Mouse (Mus musculus): ENCODE data around the gene Ptgfr. TPM values are rescaled to one million over a fixed set of nuclear protein-coding genes. Genes with fewer than 3 reads are reported as not detected.

Ptgfr gene
- polyA plus RNA-seq (2016; fragmentation: Nextera tagmentation; extraction: Ambion mirVana), result 0.22 and 0.41 TPM in 2 replicates

DNA sequence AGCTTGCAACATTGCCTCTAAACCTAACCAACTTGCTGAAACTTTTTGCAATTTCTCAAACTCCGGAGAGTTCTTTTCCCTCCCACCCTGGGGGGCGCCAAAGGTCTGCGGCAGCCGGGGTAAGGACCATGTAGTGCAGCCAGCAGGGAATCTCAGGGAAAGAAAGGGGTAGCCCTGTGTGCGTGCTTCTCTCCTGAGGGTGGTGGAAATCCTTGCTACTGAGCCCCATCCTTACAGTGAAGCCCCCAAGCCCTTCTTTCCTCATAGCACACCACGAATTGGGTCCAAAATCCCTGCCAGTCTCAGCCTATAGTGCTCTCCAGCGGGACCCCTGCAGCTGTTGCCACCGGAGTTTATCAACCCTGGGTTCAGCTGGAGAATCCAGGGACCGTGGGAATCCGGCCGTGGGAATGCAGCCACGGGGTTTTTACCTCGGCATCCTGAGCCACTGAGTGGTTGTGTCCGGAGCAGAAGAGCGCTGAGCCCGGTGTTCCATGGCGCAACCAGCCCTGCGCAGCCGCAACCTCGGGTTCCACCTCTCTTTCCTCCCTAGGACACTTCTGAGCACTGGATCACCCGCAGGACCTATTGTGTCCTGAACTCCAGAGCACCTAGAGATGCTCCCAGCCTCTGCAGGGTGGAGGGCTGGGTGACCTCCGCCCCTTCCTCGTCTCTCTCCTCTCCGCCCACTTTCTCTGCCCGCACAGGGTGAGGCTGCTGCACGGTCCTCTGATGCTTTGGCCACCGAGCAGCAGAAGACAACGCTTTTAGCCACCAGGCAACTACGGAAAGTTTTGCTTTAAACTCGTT is at the start of gene Ptgfr:
Gene Ptgfr, minus strand, starts transcription at position 760 of the 810 bp plus-strand sequence.
- no peaks in the 10 kb centered on the region for H3K4me1 ChIP-seq
- peak within 1 kb of the TSS; percentile 62 for H3K4me2 ChIP-seq
- H3K4me3 ChIP-seq, result peak within 1 kb of the TSS; percentile 32
- H3K27me3 ChIP-seq (replicated peaks), result peaks cover 21% of the 10 kb centered on the region; the same call in 1 of the 2 replicates
- no peaks in the 10 kb centered on the region for H3K36me3 ChIP-seq
- H3K27ac ChIP-seq, result no peak within 1 kb of the TSS
- H3K9ac ChIP-seq, result no peak within 1 kb of the TSS
- 5% methylated on average over 30 of the region's 30 CpGs for WGBS (ENCODE audit: insufficient replicate concordance)
- no peak for ATAC-seq
- H3K9me3 ChIP-seq (replicated peaks), result no peaks in the 10 kb centered on the region

DNA sequence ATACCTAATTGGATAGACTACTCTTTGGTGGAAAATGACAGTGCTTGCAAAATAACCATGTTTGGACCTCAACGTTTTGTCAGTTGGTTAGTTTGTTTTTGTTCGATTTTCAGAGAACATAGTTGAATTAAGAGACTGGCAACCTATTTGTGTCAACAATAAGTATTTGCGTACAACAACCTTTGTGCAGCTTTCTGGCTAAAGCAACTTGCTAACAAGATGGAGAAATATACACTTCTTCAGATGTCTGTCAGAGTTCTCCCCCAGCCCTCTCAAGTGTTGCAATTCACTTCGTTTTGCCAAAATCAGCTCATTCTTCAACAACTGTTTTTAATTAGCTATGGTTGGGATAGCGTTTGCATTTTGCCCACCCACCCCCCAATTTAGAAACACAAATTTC is 46.5 kb upstream of the Ptgfr start:
- Histone ChIP-seq H3K4me3 (no peak overlapping the region), H3K27me3 (replicated peaks) (no peaks in the 10 kb centered on the region), H3K4me1 (no peaks in the 10 kb centered on the region), H3K9ac (no peak overlapping the region), H3K27ac (no peak overlapping the region), H3K36me3 (no peaks in the 10 kb centered on the region), H3K4me2 (no peak overlapping the region), H3K9me3 (replicated peaks) (no peaks in the 10 kb centered on the region)
- no peak for ATAC-seq
- WGBS (ENCODE audit: insufficient replicate concordance), result 57% methylated on average over 5 of the region's 5 CpGs

DNA sequence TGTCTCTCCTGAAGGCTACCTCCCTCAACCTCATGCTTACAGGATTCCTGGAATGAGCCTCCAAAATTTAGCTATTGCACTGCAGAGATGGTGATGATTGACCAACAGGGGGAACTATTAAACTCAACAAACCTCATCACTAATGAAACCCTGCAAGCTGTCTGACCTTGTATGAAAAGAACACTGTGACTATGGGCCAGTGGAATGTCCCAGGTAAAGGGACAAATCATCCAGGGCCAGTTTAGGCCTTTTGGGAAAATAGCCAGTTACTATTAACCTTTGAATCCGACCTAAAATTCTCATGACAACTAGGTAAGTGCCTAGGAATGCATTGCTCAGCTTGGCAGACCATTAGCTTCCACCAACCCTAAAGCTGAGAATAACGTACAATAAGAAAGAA is 42.6 kb upstream of the Ptgfr start:
- Histone ChIP-seq H3K27ac (no peak overlapping the region), H3K4me3 (no peak overlapping the region), H3K4me2 (no peak overlapping the region), H3K27me3 (replicated peaks) (no peaks in the 10 kb centered on the region), H3K4me1 (no peaks in the 10 kb centered on the region), H3K9ac (no peak overlapping the region), H3K9me3 (replicated peaks) (no peaks in the 10 kb centered on the region), H3K36me3 (no peaks in the 10 kb centered on the region)
- 54% methylated on average over 2 of the region's 2 CpGs for WGBS (ENCODE audit: insufficient replicate concordance)
- no peak for ATAC-seq

DNA sequence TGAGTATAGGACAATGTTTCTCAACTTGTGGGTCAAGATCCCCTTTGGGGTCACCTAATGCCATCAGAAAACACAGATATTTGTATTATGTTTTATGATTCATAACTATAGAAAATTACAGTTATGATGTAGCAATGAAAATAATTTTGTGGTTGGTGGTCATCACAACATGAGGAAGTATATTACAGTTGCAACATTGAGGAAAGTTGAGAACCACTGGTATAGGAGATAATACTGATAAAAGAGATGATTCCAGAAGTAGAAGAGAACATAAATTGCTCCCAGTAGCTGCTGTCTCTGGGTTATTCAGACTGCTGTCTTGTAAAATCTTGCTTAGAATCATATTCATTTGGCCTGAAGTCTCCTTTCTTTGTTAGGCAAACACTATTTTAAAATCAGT is 31.5 kb upstream of the Ptgfr start:
- H3K4me2 ChIP-seq, result no peak overlapping the region
- no peak overlapping the region for H3K27ac ChIP-seq
- no peaks in the 10 kb centered on the region for H3K36me3 ChIP-seq
- no peak overlapping the region for H3K4me3 ChIP-seq
- H3K27me3 ChIP-seq (replicated peaks), result no peaks in the 10 kb centered on the region
- H3K9ac ChIP-seq, result no peak overlapping the region
- ATAC-seq, result no peak
- no peaks in the 10 kb centered on the region for H3K9me3 ChIP-seq (replicated peaks)
- H3K4me1 ChIP-seq, result no peaks in the 10 kb centered on the region

DNA sequence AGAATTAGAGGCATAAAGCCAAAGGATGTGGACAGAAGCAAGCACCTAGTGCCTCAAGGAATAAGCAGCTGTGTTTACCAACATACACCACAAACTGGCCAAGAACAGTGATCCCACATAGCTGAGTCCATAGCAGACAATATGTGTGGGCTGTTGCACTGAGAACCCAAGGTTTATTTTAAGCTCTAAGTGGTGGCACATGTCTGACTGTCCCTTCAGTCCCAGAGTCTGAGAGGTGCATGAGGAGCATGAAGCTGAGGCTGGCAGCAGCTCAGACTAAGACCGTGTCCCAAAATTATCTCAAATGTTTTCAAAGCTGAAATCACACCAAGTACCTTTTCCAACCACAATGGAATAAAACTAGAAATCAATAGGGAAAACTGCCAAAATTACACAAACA is 13.9 kb upstream of the Ptgfr start:
- no peaks in the 10 kb centered on the region for H3K9me3 ChIP-seq (replicated peaks)
- no peak for ATAC-seq

DNA sequence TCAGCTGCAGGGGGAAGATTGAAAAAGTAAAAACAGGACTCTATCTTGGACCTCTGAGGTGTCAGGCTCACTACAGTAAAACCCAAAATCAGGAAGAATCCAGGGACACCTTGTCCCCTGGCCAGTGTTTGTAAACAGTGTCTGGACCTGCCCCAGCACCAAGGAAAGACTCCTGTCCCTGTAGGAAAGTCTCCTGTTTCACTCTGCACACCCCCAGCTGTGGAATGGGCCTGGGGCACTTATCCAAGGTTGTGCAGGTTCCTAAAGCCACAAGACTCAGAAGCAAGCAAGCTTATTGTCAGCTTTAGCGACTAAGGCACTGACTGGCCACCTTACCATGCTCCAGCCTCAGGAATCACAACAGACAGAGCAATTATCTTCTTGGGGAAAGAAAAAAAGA is 13.2 kb upstream of the Ptgfr start:
- no peaks in the 10 kb centered on the region for H3K4me1 ChIP-seq
- H3K9me3 ChIP-seq (replicated peaks), result no peaks in the 10 kb centered on the region
- H3K9ac ChIP-seq, result no peak overlapping the region
- H3K27ac ChIP-seq, result no peak overlapping the region
- no peaks in the 10 kb centered on the region for H3K27me3 ChIP-seq (replicated peaks)
- no peak overlapping the region for H3K4me2 ChIP-seq
- H3K4me3 ChIP-seq, result no peak overlapping the region
- ATAC-seq, result no peak
- H3K36me3 ChIP-seq, result no peaks in the 10 kb centered on the region
- WGBS (ENCODE audit: insufficient replicate concordance), result 46% methylated on average over 1 of the region's 1 CpGs

More for the DNA sequence above, 13.9 kb upstream of the Ptgfr start:
- H3K27me3 ChIP-seq (replicated peaks), result no peaks in the 10 kb centered on the region
- H3K4me1 ChIP-seq, result no peaks in the 10 kb centered on the region
- 72% methylated on average over 1 of the region's 1 CpGs for WGBS (ENCODE audit: insufficient replicate concordance)
- H3K27ac ChIP-seq, result no peak overlapping the region
- H3K4me2 ChIP-seq, result no peak overlapping the region
- no peaks in the 10 kb centered on the region for H3K36me3 ChIP-seq
- no peak overlapping the region for H3K9ac ChIP-seq
- no peak overlapping the region for H3K4me3 ChIP-seq

DNA sequence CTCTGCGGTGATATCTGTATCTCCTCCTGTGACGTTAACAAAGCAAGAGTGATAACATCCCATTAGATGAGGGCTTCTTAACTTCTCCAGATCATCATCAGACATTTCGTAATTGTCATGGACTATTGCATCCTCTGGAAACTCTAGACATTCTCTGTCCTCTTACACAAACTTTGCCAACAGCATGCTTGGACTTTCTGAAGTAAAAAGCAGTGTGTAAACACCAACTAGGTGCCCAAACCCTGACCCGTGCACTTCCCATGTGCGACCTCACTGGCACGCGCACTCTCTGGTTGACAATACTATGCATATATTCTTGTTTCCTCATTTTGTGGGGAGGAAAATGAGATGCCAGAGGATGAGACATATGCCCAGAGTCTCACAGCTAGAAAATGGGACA is 8.9 kb upstream of the Ptgfr start:
- no peaks in the 10 kb centered on the region for H3K36me3 ChIP-seq
- ATAC-seq, result no peak
- WGBS (ENCODE audit: insufficient replicate concordance), result 73% methylated on average over 7 of the region's 7 CpGs

DNA sequence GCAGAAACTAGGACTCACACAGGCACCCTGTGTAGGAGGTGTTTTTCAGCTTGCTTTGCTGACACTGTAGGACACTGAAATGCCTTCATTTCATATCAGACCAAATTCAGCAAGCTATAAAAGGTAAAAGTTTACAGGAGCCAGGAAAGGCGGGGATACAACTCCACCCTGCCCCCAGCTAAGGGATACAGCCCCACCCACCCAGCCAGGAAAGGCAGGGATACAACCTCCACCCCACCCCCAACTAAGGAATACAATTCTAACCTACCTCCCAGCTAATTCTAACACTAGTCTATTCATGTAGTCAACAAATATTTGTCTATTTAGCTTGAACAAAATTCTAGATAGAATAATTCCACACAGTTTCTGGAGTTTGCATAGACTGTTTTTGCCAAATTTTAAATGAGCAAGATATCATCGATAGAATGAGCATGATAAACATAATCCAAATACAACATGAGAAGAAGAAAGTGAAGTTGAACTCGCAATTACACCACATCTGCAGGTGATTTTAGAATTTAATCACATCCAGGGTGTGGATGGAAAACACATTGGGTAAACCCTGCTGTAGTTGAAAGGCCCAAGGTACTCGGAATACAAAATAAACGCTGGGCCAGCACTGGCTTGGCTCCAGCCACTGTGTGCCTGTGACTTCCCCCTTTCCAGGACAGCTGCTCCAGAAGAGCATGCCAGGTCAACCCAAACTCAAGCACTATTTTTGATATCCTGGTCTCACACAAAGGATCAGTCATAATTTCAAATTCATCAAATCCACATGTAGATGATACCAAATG is 7.1 kb upstream of the Ptgfr start:
- H3K27me3 ChIP-seq (replicated peaks), result no peaks in the 10 kb centered on the region
- H3K4me2 ChIP-seq, result no peak overlapping the region
- no peaks in the 10 kb centered on the region for H3K9me3 ChIP-seq (replicated peaks)
- H3K4me1 ChIP-seq, result no peaks in the 10 kb centered on the region
- no peak for ATAC-seq
- no peak overlapping the region for H3K27ac ChIP-seq
- WGBS (ENCODE audit: insufficient replicate concordance), result 63% methylated on average over 5 of the region's 5 CpGs
- no peak overlapping the region for H3K9ac ChIP-seq
- H3K4me3 ChIP-seq, result no peak overlapping the region
- no peaks in the 10 kb centered on the region for H3K36me3 ChIP-seq

More for the DNA sequence above, 8.9 kb upstream of the Ptgfr start:
- no peak overlapping the region for H3K9ac ChIP-seq
- H3K27ac ChIP-seq, result no peak overlapping the region
- no peaks in the 10 kb centered on the region for H3K4me1 ChIP-seq
- H3K27me3 ChIP-seq (replicated peaks), result no peaks in the 10 kb centered on the region
- no peak overlapping the region for H3K4me2 ChIP-seq
- H3K9me3 ChIP-seq (replicated peaks), result no peaks in the 10 kb centered on the region
- no peak overlapping the region for H3K4me3 ChIP-seq

DNA sequence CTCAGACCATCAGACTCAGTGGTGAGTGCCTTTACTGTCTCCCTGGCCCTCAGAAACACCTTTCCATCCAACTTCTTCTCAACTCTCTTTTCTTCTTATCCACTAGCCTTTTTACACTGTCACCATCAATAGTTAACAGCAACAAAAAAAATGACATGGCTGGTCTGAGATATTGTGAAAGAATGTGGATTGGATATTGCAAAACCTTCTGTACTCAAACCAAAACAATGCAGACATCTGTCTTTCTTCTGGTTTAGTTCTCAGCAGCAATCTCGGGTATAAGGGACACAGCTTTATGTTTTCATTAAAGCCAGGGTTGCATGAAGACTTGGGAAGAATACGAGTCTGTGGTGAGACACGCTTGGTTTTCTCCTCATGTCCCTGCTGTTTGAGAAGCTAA is 3.3 kb upstream of the Ptgfr start:
- ATAC-seq, result no peak
- Histone ChIP-seq H3K27ac (no peak overlapping the region), H3K4me3 (no peak overlapping the region), H3K36me3 (no peaks in the 10 kb centered on the region), H3K27me3 (replicated peaks) (peaks cover 21% of the 10 kb centered on the region; the same call in 1 of the 2 replicates), H3K9me3 (replicated peaks) (no peaks in the 10 kb centered on the region), H3K4me2 (no peak overlapping the region), H3K4me1 (no peaks in the 10 kb centered on the region), H3K9ac (no peak overlapping the region)
- WGBS (ENCODE audit: insufficient replicate concordance), result 58% methylated on average over 3 of the region's 3 CpGs

DNA sequence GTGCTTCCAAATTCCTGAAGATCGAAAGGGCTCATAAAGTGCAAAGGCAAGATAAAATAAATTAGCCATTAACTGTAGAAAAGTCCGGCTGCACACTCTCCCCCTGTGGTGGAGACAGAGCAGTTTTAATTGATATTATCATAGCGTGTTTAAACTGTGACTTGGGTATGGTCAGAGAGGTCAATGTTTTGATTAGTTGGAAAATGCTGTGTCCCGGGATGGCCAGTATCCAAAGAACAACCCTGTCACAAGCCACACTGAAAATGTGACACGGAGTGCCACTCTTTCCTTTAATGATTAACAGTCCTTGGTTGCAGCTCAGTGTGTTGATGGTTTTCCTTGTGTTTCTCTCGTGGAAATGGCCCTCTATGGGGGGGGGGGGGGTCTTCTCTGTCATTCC is 942 bp upstream of the Ptgfr start:
- H3K36me3 ChIP-seq, result no peaks in the 10 kb centered on the region
- ATAC-seq, result no peak
- peaks cover 21% of the 10 kb centered on the region; the same call in 1 of the 2 replicates for H3K27me3 ChIP-seq (replicated peaks)
- 49% methylated on average over 6 of the region's 6 CpGs for WGBS (ENCODE audit: insufficient replicate concordance)
- H3K4me3 ChIP-seq, result no peak overlapping the region
- no peak overlapping the region for H3K9ac ChIP-seq
- H3K9me3 ChIP-seq (replicated peaks), result no peaks in the 10 kb centered on the region
- H3K4me2 ChIP-seq, result no peak overlapping the region
- no peak overlapping the region for H3K27ac ChIP-seq
- no peaks in the 10 kb centered on the region for H3K4me1 ChIP-seq

DNA sequence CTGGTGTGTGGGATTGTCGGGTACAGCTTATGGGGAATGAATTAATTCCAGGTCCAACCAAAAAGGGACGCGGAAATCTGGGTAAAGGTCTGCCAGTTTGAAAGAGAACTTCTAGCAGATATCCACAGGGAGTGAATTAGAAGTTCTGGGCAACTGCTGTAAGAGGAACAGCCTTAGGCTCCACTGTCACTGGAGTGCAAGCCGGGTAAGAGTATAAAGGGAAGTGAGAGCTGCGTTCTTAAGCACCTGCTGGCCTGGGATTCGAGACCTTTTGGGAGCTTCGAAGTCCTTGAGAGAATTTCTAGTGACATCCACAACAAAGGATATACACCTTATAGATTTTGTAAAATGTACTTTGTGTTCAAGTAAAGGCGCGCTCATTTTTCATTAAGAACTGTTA is 319 bp upstream of the Ptgfr start:
- no peak overlapping the region for H3K9ac ChIP-seq
- 38% methylated on average over 9 of the region's 9 CpGs for WGBS (ENCODE audit: insufficient replicate concordance)
- peak overlapping the region; percentile 62 for H3K4me2 ChIP-seq
- peaks cover 21% of the 10 kb centered on the region; the same call in 1 of the 2 replicates for H3K27me3 ChIP-seq (replicated peaks)
- H3K4me3 ChIP-seq, result no peak overlapping the region
- no peak overlapping the region for H3K27ac ChIP-seq
- no peaks in the 10 kb centered on the region for H3K36me3 ChIP-seq
- no peaks in the 10 kb centered on the region for H3K4me1 ChIP-seq
- no peak for ATAC-seq
- H3K9me3 ChIP-seq (replicated peaks), result no peaks in the 10 kb centered on the region

DNA sequence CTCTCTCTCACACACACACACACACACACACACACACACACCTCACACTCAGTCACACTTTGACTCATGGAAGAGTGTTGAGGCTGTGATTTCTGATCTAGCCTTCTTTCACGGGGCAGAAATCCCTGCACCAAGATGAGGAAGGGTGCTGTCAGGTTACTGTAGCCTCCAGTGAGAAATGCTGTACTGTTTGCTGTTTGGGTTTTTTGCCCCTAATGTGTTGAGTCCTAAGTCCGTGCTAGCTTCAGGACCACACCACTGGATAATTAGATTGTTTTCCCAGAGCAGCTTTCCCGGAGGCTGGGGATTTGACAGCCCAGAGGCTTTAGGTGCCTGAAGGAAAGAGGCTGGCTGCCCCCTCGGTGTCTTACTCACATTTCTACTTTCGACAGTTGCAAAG is 979 bp downstream of the Ptgfr start:
- Histone ChIP-seq H3K4me3 (no peak overlapping the region), H3K9me3 (replicated peaks) (no peaks in the 10 kb centered on the region), H3K4me1 (no peaks in the 10 kb centered on the region), H3K27ac (no peak overlapping the region), H3K9ac (no peak overlapping the region), H3K4me2 (peak overlapping the region; percentile 62), H3K27me3 (replicated peaks) (peaks cover 21% of the 10 kb centered on the region; the same call in 1 of the 2 replicates), H3K36me3 (no peaks in the 10 kb centered on the region)
- WGBS (ENCODE audit: insufficient replicate concordance), result 8% methylated on average over 5 of the region's 5 CpGs
- ATAC-seq, result no peak
